Mouse (Mus musculus) midbrain, embryonic 16.5 days (tissue): ENCODE measurements around the gene Gucy2c. TPM values are rescaled to one million over a fixed set of nuclear protein-coding genes. Genes with fewer than 3 reads are reported as not detected.

Source experiments
- ATAC-seq: fragments of 200-750 bp; cut with Nextera tagmentation; 2 replicates; pipeline ENCODE4 v1.8.0; 2017; ENCODE audit warnings: moderate TSS enrichment
- H3K27ac ChIP-seq: fragments of 300-500 bp; sonication (generic); 2 replicates; pipeline ENCODE4 v1.5.1; 2014; ENCODE audit warnings: mild to moderate bottlenecking, low read length, mixed read lengths
- H3K27me3 ChIP-seq: fragments of 300-500 bp; sonication (generic); 2 replicates; pipeline ENCODE4 v1.6.1; 2014; ENCODE audit warnings: low read depth, low read length, mixed read lengths; ENCODE audit not compliant: control insufficient read depth, insufficient read depth
- H3K36me3 ChIP-seq: fragments of 300-500 bp; sonication (generic); 2 replicates; pipeline ENCODE4 v1.6.1; 2014; ENCODE audit warnings: mild to moderate bottlenecking, low read length, moderate library complexity, mixed read lengths; ENCODE audit not compliant: control insufficient read depth, insufficient read depth
- H3K4me1 ChIP-seq: fragments of 300-500 bp; sonication (generic); 2 replicates; pipeline ENCODE4 v1.6.1; 2014; ENCODE audit warnings: mild to moderate bottlenecking, low read length, mixed read lengths; ENCODE audit not compliant: control insufficient read depth, insufficient read depth
- H3K4me2 ChIP-seq: fragments of 300-500 bp; sonication (generic); 2 replicates; pipeline ENCODE4 v1.6.1; 2014; ENCODE audit warnings: mild to moderate bottlenecking, low read length, mixed read lengths
- H3K4me3 ChIP-seq: fragments of 300-500 bp; sonication (generic); 2 replicates; pipeline ENCODE4 v1.5.1; 2014; ENCODE audit warnings: low read depth, mild to moderate bottlenecking, low read length, moderate library complexity, mixed read lengths
- H3K9ac ChIP-seq: fragments of 300-500 bp; sonication (generic); 2 replicates; pipeline ENCODE4 v1.6.1; 2014; ENCODE audit warnings: low read depth, low read length, mixed read lengths
- H3K9me3 ChIP-seq: fragments of 300-500 bp; sonication (generic); replicated peaks from 2 replicates; pipeline ENCODE4 v1.6.1; 2014; ENCODE audit warnings: mild to moderate bottlenecking, low read length, mixed read lengths; ENCODE audit not compliant: control insufficient read depth, poor library complexity, severe bottlenecking
- whole genome bisulfite sequencing: fragments of 180-500 bp; shearing (Covaris S2); extraction: QIAGEN DNeasy Blood & Tissue Kit; methylation state at CpG from one replicate; pipeline ENCODE4 v1.1.7; 2014; 5-methylcytosine and 5-hydroxymethylcytosine counted together
- polyA plus RNA-seq: library from polyadenylated mRNA; unstranded; fragments of >200 nt; fragmentation: Nextera tagmentation; extraction: Ambion mirVana; gene quantifications from 2 replicates; pipeline ENCODE4 v1.2.1, GENCODE M21; 2015

The Gucy2c gene
- polyA plus RNA-seq, 1 experiment from 2014 or later = 0.69 TPM

GRCm38 (mm10) chr6:136816826-136817225 is 35.3 kb upstream of the Gucy2c start:
- H3K36me3 ChIP-seq = peaks cover 59% of the 10 kb centered on the region
- H3K27me3 ChIP-seq = no peaks in the 10 kb centered on the region
- no peak for ATAC-seq
- H3K27ac ChIP-seq = no peak overlapping the region
- WGBS = 95% methylated on average over 21 of the region's 21 CpGs
- no peak overlapping the region for H3K9ac ChIP-seq
- H3K9me3 ChIP-seq = no peaks in the 10 kb centered on the region
- H3K4me2 ChIP-seq = no peak overlapping the region
- no peaks in the 10 kb centered on the region for H3K4me1 ChIP-seq
- H3K4me3 ChIP-seq = no peak overlapping the region

- no peaks in the 10 kb centered on the region for H3K9me3 ChIP-seq
- 97% methylated on average over 7 of the region's 7 CpGs for WGBS
- no peaks in the 10 kb centered on the region for H3K27me3 ChIP-seq
- ATAC-seq = no peak
- no peaks in the 10 kb centered on the region for H3K4me1 ChIP-seq
- no peak overlapping the region for H3K27ac ChIP-seq
- no peak overlapping the region for H3K9ac ChIP-seq
- H3K4me2 ChIP-seq = no peak overlapping the region
- peaks cover 51% of the 10 kb centered on the region for H3K36me3 ChIP-seq
- no peak overlapping the region for H3K4me3 ChIP-seq
These were observed 33.8 kb upstream of the Gucy2c start for GRCm38 (mm10) chr6:136815381-136815780.

- no peaks in the 10 kb centered on the region for H3K27me3 ChIP-seq
- H3K4me3 ChIP-seq = no peak overlapping the region
- no peaks in the 10 kb centered on the region for H3K9me3 ChIP-seq
- H3K4me2 ChIP-seq = no peak overlapping the region
- 53% methylated on average over 4 of the region's 4 CpGs for WGBS
- no peak overlapping the region for H3K27ac ChIP-seq
- no peak overlapping the region for H3K9ac ChIP-seq
- H3K4me1 ChIP-seq = peaks cover 11% of the 10 kb centered on the region
- ATAC-seq = no peak
- peaks cover 41% of the 10 kb centered on the region for H3K36me3 ChIP-seq
These were observed 31.6 kb upstream of the Gucy2c start for GRCm38 (mm10) chr6:136813117-136813516.

- Histone ChIP-seq H3K9ac (no peak overlapping the region), H3K27ac (no peak overlapping the region), H3K36me3 (peaks cover 23% of the 10 kb centered on the region), H3K4me1 (peaks cover 14% of the 10 kb centered on the region), H3K9me3 (no peaks in the 10 kb centered on the region), H3K4me3 (no peak overlapping the region), H3K27me3 (no peaks in the 10 kb centered on the region), H3K4me2 (no peak overlapping the region)
- no peak for ATAC-seq
- WGBS = 92% methylated on average over 10 of the region's 10 CpGs
These were observed 29.6 kb upstream of the Gucy2c start for GRCm38 (mm10) chr6:136811196-136811595.

GRCm38 (mm10) chr6:136809673-136810072 is 28.1 kb upstream of the Gucy2c start:
- peak overlapping the region; percentile 99; the same call in 1 of the 2 replicates for H3K4me2 ChIP-seq
- no peaks in the 10 kb centered on the region for H3K9me3 ChIP-seq
- H3K4me3 ChIP-seq = no peak overlapping the region
- H3K27me3 ChIP-seq = no peaks in the 10 kb centered on the region
- ATAC-seq = no peak
- H3K9ac ChIP-seq = no peak overlapping the region
- H3K4me1 ChIP-seq = peaks cover 19% of the 10 kb centered on the region
- H3K36me3 ChIP-seq = peaks cover 17% of the 10 kb centered on the region
- WGBS = 84% methylated on average over 13 of the region's 13 CpGs
- no peak overlapping the region for H3K27ac ChIP-seq

GRCm38 (mm10) chr6:136809077-136809476 is 27.5 kb upstream of the Gucy2c start:
- H3K4me3 ChIP-seq = peak overlapping the region; percentile 74
- H3K36me3 ChIP-seq = peaks cover 12% of the 10 kb centered on the region
- H3K9ac ChIP-seq = peak overlapping the region; percentile 73
- H3K9me3 ChIP-seq = no peaks in the 10 kb centered on the region
- peak overlapping the region; percentile 99 for H3K4me2 ChIP-seq
- H3K27me3 ChIP-seq = no peaks in the 10 kb centered on the region
- 40% methylated on average over 14 of the region's 14 CpGs for WGBS
- peaks cover 19% of the 10 kb centered on the region for H3K4me1 ChIP-seq
- no peak overlapping the region for H3K27ac ChIP-seq
- no peak for ATAC-seq

GRCm38 (mm10) chr6:136808631-136809046 is 27.1 kb upstream of the Gucy2c start:
- H3K27me3 ChIP-seq = no peaks in the 10 kb centered on the region
- H3K9me3 ChIP-seq = no peaks in the 10 kb centered on the region
- ATAC-seq = peak; percentile 16
- peak overlapping the region; percentile 73 for H3K9ac ChIP-seq
- peak overlapping the region; percentile 60 for H3K27ac ChIP-seq
- peaks cover 8% of the 10 kb centered on the region; the same call in 1 of the 2 replicates for H3K36me3 ChIP-seq
- WGBS = under 1% methylated on average over 28 of the region's 28 CpGs
- peak overlapping the region; percentile 99 for H3K4me2 ChIP-seq
- H3K4me1 ChIP-seq = peaks cover 19% of the 10 kb centered on the region
- peak overlapping the region; percentile 74 for H3K4me3 ChIP-seq

- Histone ChIP-seq H3K9me3 (no peaks in the 10 kb centered on the region), H3K27me3 (no peaks in the 10 kb centered on the region), H3K4me2 (peak within 1 kb of the TSS; percentile 99), H3K27ac (peak within 1 kb of the TSS; percentile 60), H3K4me3 (peak within 1 kb of the TSS; percentile 74), H3K9ac (peak within 1 kb of the TSS; percentile 73), H3K4me1 (peaks cover 22% of the 10 kb centered on the region), H3K36me3 (peaks cover 6% of the 10 kb centered on the region; the same call in 1 of the 2 replicates)
- WGBS = under 1% methylated on average over 34 of the region's 34 CpGs
- peak; percentile 90 for ATAC-seq
These were observed 26.5 kb upstream of the Gucy2c start, which contains the start of gene H2afj for GRCm38 (mm10) chr6:136808014-136808417. H2afj (plus strand) TSS chr6:136808244.

GRCm38 (mm10) chr6:136807395-136808013 is 25.9 kb upstream of the Gucy2c start:
- H3K36me3 ChIP-seq = peaks cover 4% of the 10 kb centered on the region; the same call in 1 of the 2 replicates
- no peaks in the 10 kb centered on the region for H3K9me3 ChIP-seq
- peak; percentile 6 for ATAC-seq
- H3K4me3 ChIP-seq = peak overlapping the region; percentile 74
- 28% methylated on average over 18 of the region's 18 CpGs for WGBS
- peaks cover 24% of the 10 kb centered on the region for H3K4me1 ChIP-seq
- H3K27ac ChIP-seq = peak overlapping the region; percentile 54
- no peak overlapping the region; the same call in 1 of the 2 replicates for H3K9ac ChIP-seq
- no peaks in the 10 kb centered on the region for H3K27me3 ChIP-seq
- peak overlapping the region; percentile 53 for H3K4me2 ChIP-seq
